Mouse (Mus musculus): ENCODE data around the gene 1700029I15Rik.

DNA sequence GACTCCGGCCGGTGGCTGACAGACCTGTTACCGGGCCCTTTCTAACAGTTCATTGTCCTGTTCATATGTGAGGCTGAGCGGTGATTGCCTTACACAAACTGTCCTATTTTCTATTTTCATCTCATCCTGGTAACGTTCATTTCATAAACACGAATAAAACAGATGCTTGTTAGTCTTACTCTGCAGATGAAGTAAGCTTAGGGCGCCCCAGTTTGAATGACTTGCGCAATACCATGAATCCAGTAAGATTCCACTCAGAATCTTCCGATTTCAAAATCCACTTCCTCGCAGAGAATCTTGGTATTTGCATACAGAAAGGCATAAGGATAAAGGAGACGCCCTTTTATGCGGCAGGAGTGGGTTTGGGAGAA, 52.0 kb downstream of the 1700029I15Rik start:
- no peak for TF ChIP-seq GATA1 (IDR thresholded peaks at IDR 0.05; ENCODE audit: low read length)
- TF ChIP-seq TAL1 (IDR thresholded peaks at IDR 0.05; ENCODE audit: low read length) = no peak

All from erythroblast, embryonic 14.5 days (primary cell).